Mouse (Mus musculus) bone marrow macrophage, adult 2 months (primary cell): ENCODE data around the gene Zfp618.

Experiments used
- CTCF ChIP-seq: IDR thresholded peaks from 2 replicates; pipeline ENCODE4 v1.5.1; 2012; ENCODE audit warnings: low read depth, mild to moderate bottlenecking, low read length, moderate library complexity
- POLR2A ChIP-seq: IDR thresholded peaks from 2 replicates; pipeline ENCODE4 v1.6.1; 2012; ENCODE audit warnings: mild to moderate bottlenecking, low read depth, low read length, borderline replicate concordance

- no peak for TF ChIP-seq POLR2A
- no peak for TF ChIP-seq CTCF
Measured at GRCm38 (mm10) chr4:63155596-63155995, 190.2 kb downstream of the Zfp618 start.
